Mouse (Mus musculus): ENCODE results near the gene Rps12. TPM values are rescaled to one million over a fixed set of nuclear protein-coding genes. Genes with fewer than 3 reads are reported as not detected.
"Not testable (repeated sequence)": the region's sequence is repeated elsewhere in the genome, so short reads cannot be mapped to it uniquely, and the experiment has no call there.

The Rps12 gene
- total RNA-seq, 1 experiment from 2014 or later, result 1,082 TPM

- no peak for ATAC-seq (replicated peaks in 1 of 2; ENCODE audit: insufficient read depth in 1 of 2, low FRiP score in 2 of 2, low TSS enrichment in 1 of 2, low read depth in 1 of 2, poor library complexity in 2 of 2, severe bottlenecking in 2 of 2)
Observed at GRCm38 (mm10) chr10:23795871-23796520, 8.9 kb upstream of the Rps12 start.

GRCm38 (mm10) chr10:23788056-23788600, 1.1 kb upstream of the Rps12 start:
- no peak for ATAC-seq (replicated peaks in 1 of 2; ENCODE audit: insufficient read depth in 1 of 2, low FRiP score in 2 of 2, low TSS enrichment in 1 of 2, low read depth in 1 of 2, poor library complexity in 2 of 2, severe bottlenecking in 2 of 2)

- ATAC-seq (replicated peaks in 1 of 2; ENCODE audit: insufficient read depth in 1 of 2, low FRiP score in 2 of 2, low TSS enrichment in 1 of 2, low read depth in 1 of 2, poor library complexity in 2 of 2, severe bottlenecking in 2 of 2), result not testable (repeated sequence)
Observed at GRCm38 (mm10) chr10:23786631-23787038, 440 bp downstream of the Rps12 start.

GRCm38 (mm10) chr10:23786040-23786439, 1.0 kb downstream of the Rps12 start:
- no peak for ATAC-seq (replicated peaks in 1 of 2; ENCODE audit: insufficient read depth in 1 of 2, low FRiP score in 2 of 2, low TSS enrichment in 1 of 2, low read depth in 1 of 2, poor library complexity in 2 of 2, severe bottlenecking in 2 of 2)

- not testable (repeated sequence) for ATAC-seq (replicated peaks in 1 of 2; ENCODE audit: insufficient read depth in 1 of 2, low FRiP score in 2 of 2, low TSS enrichment in 1 of 2, low read depth in 1 of 2, poor library complexity in 2 of 2, severe bottlenecking in 2 of 2)
Observed at GRCm38 (mm10) chr10:23785599-23785998, 1.5 kb downstream of the Rps12 start.

GRCm38 (mm10) chr10:23784121-23784520, 3.0 kb downstream of the Rps12 start:
- ATAC-seq (replicated peaks in 1 of 2; ENCODE audit: insufficient read depth in 1 of 2, low FRiP score in 2 of 2, low TSS enrichment in 1 of 2, low read depth in 1 of 2, poor library complexity in 2 of 2, severe bottlenecking in 2 of 2), result no peak

- ATAC-seq (replicated peaks in 1 of 2; ENCODE audit: insufficient read depth in 1 of 2, low FRiP score in 2 of 2, low TSS enrichment in 1 of 2, low read depth in 1 of 2, poor library complexity in 2 of 2, severe bottlenecking in 2 of 2), result no peak
Observed at GRCm38 (mm10) chr10:23783493-23783884, 3.6 kb downstream of the Rps12 start.

- ATAC-seq (replicated peaks in 1 of 2; ENCODE audit: insufficient read depth in 1 of 2, low FRiP score in 2 of 2, low TSS enrichment in 1 of 2, low read depth in 1 of 2, poor library complexity in 2 of 2, severe bottlenecking in 2 of 2), result no peak
Observed at GRCm38 (mm10) chr10:23782855-23783492, 4.1 kb downstream of the Rps12 start.

- ATAC-seq (replicated peaks in 1 of 2; ENCODE audit: insufficient read depth in 1 of 2, low FRiP score in 2 of 2, low TSS enrichment in 1 of 2, low read depth in 1 of 2, poor library complexity in 2 of 2, severe bottlenecking in 2 of 2), result no peak
Observed at GRCm38 (mm10) chr10:23781760-23782735, 5.0 kb downstream of the Rps12 start.

GRCm38 (mm10) chr10:23780539-23781275, 6.4 kb downstream of the Rps12 start:
- 0 out of 4 replicates have a peak, but pooled peaks have one; percentile 30 to 31 for ATAC-seq (replicated peaks in 1 of 2; ENCODE audit: insufficient read depth in 1 of 2, low FRiP score in 2 of 2, low TSS enrichment in 1 of 2, low read depth in 1 of 2, poor library complexity in 2 of 2, severe bottlenecking in 2 of 2)

GRCm38 (mm10) chr10:23777288-23777945, 9.7 kb downstream of the Rps12 start:
- no peak for ATAC-seq (replicated peaks in 1 of 2; ENCODE audit: insufficient read depth in 1 of 2, low FRiP score in 2 of 2, low TSS enrichment in 1 of 2, low read depth in 1 of 2, poor library complexity in 2 of 2, severe bottlenecking in 2 of 2)

- ATAC-seq (replicated peaks in 1 of 2; ENCODE audit: insufficient read depth in 1 of 2, low FRiP score in 2 of 2, low TSS enrichment in 1 of 2, low read depth in 1 of 2, poor library complexity in 2 of 2, severe bottlenecking in 2 of 2), result no peak
Observed at GRCm38 (mm10) chr10:23754166-23754565, 32.9 kb downstream of the Rps12 start.

Other genes with a start within 250 kb of the Rps12 start
- gene Slc18b1, start 9.7 kb upstream of the Rps12 start, total RNA-seq (2017), result 1.2 and 2.4 TPM in 2 replicates
- 1.0 TPM in 1 of 2 replicates, not detected in the other for gene Vnn3, start 64.2 kb upstream of the Rps12 start, total RNA-seq (2017)
- gene Vnn1, start 107.4 kb upstream of the Rps12 start, total RNA-seq (2017), result 2.7 and 2.9 TPM in 2 replicates
- gene Taar1, start 133.1 kb upstream of the Rps12 start, total RNA-seq (2017), result not detected in 2 replicates
- gene Taar2, start 151.3 kb upstream of the Rps12 start, total RNA-seq (2017), result not detected in 2 replicates
- gene Taar3, start 162.3 kb upstream of the Rps12 start, total RNA-seq (2017), result not detected in 2 replicates
- gene Taar4, start 173.2 kb upstream of the Rps12 start, total RNA-seq (2017), result not detected in 2 replicates
- not detected in 2 replicates for gene Taar5, start 183.4 kb upstream of the Rps12 start, total RNA-seq (2017)
- not detected in 2 replicates for gene Taar6, start 198.4 kb upstream of the Rps12 start, total RNA-seq (2017)
- gene Taar7a, start 206.2 kb upstream of the Rps12 start, total RNA-seq (2017), result not detected in 2 replicates
- gene Taar7b, start 212.7 kb upstream of the Rps12 start, total RNA-seq (2017), result not detected in 2 replicates
- gene Taar7d, start 239.9 kb upstream of the Rps12 start, total RNA-seq (2017), result not detected in 2 replicates

Measured in hematopoietic stem cell, adult 5-6 weeks (primary cell).